Mouse (Mus musculus) gastrocnemius, adult 18-20 months (tissue): ENCODE measurements around the gene Cyfip1. TPM values are rescaled to one million over a fixed set of nuclear protein-coding genes. Genes with fewer than 3 reads are reported as not detected.
"Not testable (repeated sequence)": the region's sequence is repeated elsewhere in the genome, so short reads cannot be mapped to it uniquely, and the experiment has no call there.

Source experiments
- DNase-seq: peaks from one replicate; pipeline ENCODE4 v3.0.0; 2021; ENCODE audit warnings: low spot score
- total RNA-seq, 2 experiments: library from RNA; stranded (reverse); gene quantifications; 2 replicates each; pipeline ENCODE4 v1.2.3; 2021

Gene Cyfip1
- total RNA-seq, 2 experiments from 2014 or later: 20.3 to 21.0 TPM

- DNase-seq: no peak
Measured at GRCm38 (mm10) chr7:55861175-55861574, 19.6 kb downstream of the Cyfip1 start.

GRCm38 (mm10) chr7:55865044-55865443, 23.5 kb downstream of the Cyfip1 start:
- no peak for DNase-seq

GRCm38 (mm10) chr7:55865750-55866416, 24.3 kb downstream of the Cyfip1 start:
- no peak for DNase-seq

GRCm38 (mm10) chr7:55868247-55868646, 26.7 kb downstream of the Cyfip1 start:
- no peak for DNase-seq

GRCm38 (mm10) chr7:55869220-55869619, 27.7 kb downstream of the Cyfip1 start:
- DNase-seq: no peak

GRCm38 (mm10) chr7:55870340-55871020, 28.9 kb downstream of the Cyfip1 start:
- peak; percentile 50 for DNase-seq

GRCm38 (mm10) chr7:55871476-55871875, 29.9 kb downstream of the Cyfip1 start:
- no peak for DNase-seq

- no peak for DNase-seq
Measured at GRCm38 (mm10) chr7:55874703-55875102, 33.2 kb downstream of the Cyfip1 start.

GRCm38 (mm10) chr7:55877721-55878120, 36.2 kb downstream of the Cyfip1 start:
- DNase-seq: peak; percentile 77

GRCm38 (mm10) chr7:55880882-55881281, 39.3 kb downstream of the Cyfip1 start:
- DNase-seq: no peak

GRCm38 (mm10) chr7:55888603-55889002, 47.1 kb downstream of the Cyfip1 start:
- no peak for DNase-seq

- no peak for DNase-seq
Measured at GRCm38 (mm10) chr7:55889996-55890395, 48.5 kb downstream of the Cyfip1 start.

GRCm38 (mm10) chr7:55890731-55891130, 49.2 kb downstream of the Cyfip1 start:
- no peak for DNase-seq

- no peak for DNase-seq
Measured at GRCm38 (mm10) chr7:55891797-55892196, 50.3 kb downstream of the Cyfip1 start.

GRCm38 (mm10) chr7:55903766-55904165, 62.2 kb downstream of the Cyfip1 start:
- no peak for DNase-seq

GRCm38 (mm10) chr7:55905449-55905848, 63.9 kb downstream of the Cyfip1 start:
- DNase-seq: no peak

- no peak for DNase-seq
Measured at GRCm38 (mm10) chr7:55909519-55909918, 68.0 kb downstream of the Cyfip1 start.

GRCm38 (mm10) chr7:55910356-55910755, 68.8 kb downstream of the Cyfip1 start:
- DNase-seq: no peak

- DNase-seq: peak; percentile 7
Measured at GRCm38 (mm10) chr7:55911371-55911770, 69.8 kb downstream of the Cyfip1 start.

GRCm38 (mm10) chr7:55912118-55912517, 70.6 kb downstream of the Cyfip1 start:
- no peak for DNase-seq

GRCm38 (mm10) chr7:55918365-55918764, 76.8 kb downstream of the Cyfip1 start:
- DNase-seq: not testable (repeated sequence)

- DNase-seq: no peak
Measured at GRCm38 (mm10) chr7:55927262-55927661, 85.7 kb downstream of the Cyfip1 start.

GRCm38 (mm10) chr7:55928649-55929048, 87.1 kb downstream of the Cyfip1 start:
- DNase-seq: no peak
